Mouse (Mus musculus): ENCODE measurements at regions not wholly inside any gene's neighbourhood (a gene's known extent, or its start where the extent isn't known, plus 50 kb on each side); places are given as distances from the start of the nearest gene placed in this dataset.

GRCm38 (mm10) chr2:159645861-159646260, 688.1 kb downstream of the Gm826 start:
- DNase-seq (ENCODE audit: low spot score in 2 of 2), result peak in 1 of 2 experiments; percentile 15

GRCm38 (mm10) chr2:159646595-159646994, 687.4 kb downstream of the Gm826 start:
- DNase-seq (ENCODE audit: low spot score in 2 of 2), result no peak

GRCm38 (mm10) chr2:159652243-159652642, 681.7 kb downstream of the Gm826 start:
- no peak for DNase-seq (ENCODE audit: low spot score in 2 of 2)

- no peak for DNase-seq (ENCODE audit: low spot score in 2 of 2)
Observed at GRCm38 (mm10) chr2:159676845-159677244, 657.1 kb downstream of the Gm826 start.

- no peak for DNase-seq (ENCODE audit: low spot score in 2 of 2)
Observed at GRCm38 (mm10) chr2:159680641-159681040, 653.3 kb downstream of the Gm826 start.

GRCm38 (mm10) chr2:159703100-159703499, 630.9 kb downstream of the Gm826 start:
- no peak for DNase-seq (ENCODE audit: low spot score in 2 of 2)

GRCm38 (mm10) chr2:159708141-159708540, 625.8 kb downstream of the Gm826 start:
- no peak for DNase-seq (ENCODE audit: low spot score in 2 of 2)

GRCm38 (mm10) chr2:159714633-159715032, 619.3 kb downstream of the Gm826 start:
- DNase-seq (ENCODE audit: low spot score in 2 of 2), result no peak

GRCm38 (mm10) chr2:159718738-159719137, 615.2 kb downstream of the Gm826 start:
- no peak for DNase-seq (ENCODE audit: low spot score in 2 of 2)

GRCm38 (mm10) chr2:159725158-159726076, 608.5 kb downstream of the Gm826 start:
- no peak for DNase-seq (ENCODE audit: low spot score in 2 of 2)

- DNase-seq (ENCODE audit: low spot score in 2 of 2), result no peak
Observed at GRCm38 (mm10) chr2:159729301-159729700, 604.7 kb downstream of the Gm826 start.

GRCm38 (mm10) chr2:159730221-159730620, 603.7 kb downstream of the Gm826 start:
- no peak for DNase-seq (ENCODE audit: low spot score in 2 of 2)

- DNase-seq (ENCODE audit: low spot score in 2 of 2), result no peak
Observed at GRCm38 (mm10) chr2:159731305-159731704, 602.7 kb downstream of the Gm826 start.

GRCm38 (mm10) chr2:159732413-159732812, 601.5 kb downstream of the Gm826 start:
- no peak for DNase-seq (ENCODE audit: low spot score in 2 of 2)

- no peak for DNase-seq (ENCODE audit: low spot score in 2 of 2)
Observed at GRCm38 (mm10) chr2:159734576-159734975, 599.4 kb downstream of the Gm826 start.

GRCm38 (mm10) chr2:159755541-159756011, 578.4 kb downstream of the Gm826 start:
- DNase-seq (ENCODE audit: low spot score in 2 of 2), result no peak

- DNase-seq (ENCODE audit: low spot score in 2 of 2), result no peak
Observed at GRCm38 (mm10) chr2:159760806-159761205, 573.2 kb downstream of the Gm826 start.

- no peak for DNase-seq (ENCODE audit: low spot score in 2 of 2)
Observed at GRCm38 (mm10) chr2:159763115-159763514, 570.8 kb downstream of the Gm826 start.
